Mouse (Mus musculus): Measurements from ENCODE around the gene Pfkfb1. TPM values are rescaled to one million over a fixed set of nuclear protein-coding genes. Genes with fewer than 3 reads are reported as not detected.
A peak's percentile ranks its signal among the peaks of the same experiment; 100 is the strongest.

Pfkfb1 gene
- total RNA-seq (2021) = under 1 TPM; 0.77 to 0.98 TPM
- long read RNA-seq, experiment 1, partial matches to known transcripts = 0 of 1 reads
- long read RNA-seq, experiment 1, other reads (novel, unspliced or antisense) = 1 of 1 reads
- long read RNA-seq, experiment 2 = 0 reads

DNA sequence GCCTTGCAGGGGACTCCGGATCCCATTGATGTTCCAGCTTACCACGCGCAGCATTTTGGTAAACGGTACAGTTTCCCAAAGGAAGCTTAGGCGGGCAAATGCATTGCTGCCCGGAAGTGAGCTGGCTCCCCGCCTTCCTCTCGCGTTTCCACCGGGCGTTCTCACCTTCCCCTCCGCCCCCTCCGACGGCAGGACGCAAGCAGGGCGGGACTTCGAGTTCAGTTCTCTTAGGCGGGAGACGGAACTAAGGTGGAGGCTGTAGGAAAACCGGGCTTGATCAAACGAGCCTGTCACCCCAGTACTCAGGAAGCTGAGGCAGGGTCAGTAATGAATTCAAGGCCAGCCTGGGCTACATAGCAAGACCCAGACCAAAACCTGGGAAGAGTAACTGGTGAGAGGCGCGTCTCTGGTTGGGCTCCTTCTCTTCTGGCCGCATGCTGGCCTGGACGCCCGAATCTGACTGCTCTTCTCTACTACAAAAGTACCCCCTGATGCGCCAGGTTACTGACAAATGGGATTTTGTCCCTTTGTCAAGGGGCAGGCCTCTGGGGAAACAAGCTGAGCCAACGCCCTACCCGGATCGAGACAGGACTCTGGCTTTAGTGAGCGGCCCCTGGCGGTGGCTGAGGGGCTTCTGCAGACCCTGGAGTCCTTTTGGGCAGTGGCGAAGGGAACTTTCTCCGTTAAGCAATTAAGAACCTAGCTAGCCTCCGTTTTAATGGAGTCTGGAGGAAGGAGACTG lies at the start of gene Pfkfb1:
Gene Pfkfb1 (plus strand): TSS at position 207 of the 742 bp plus-strand sequence.
- peak; percentile 67 to 69 for DNase-seq (ENCODE audit: low spot score in 2 of 2)

DNA sequence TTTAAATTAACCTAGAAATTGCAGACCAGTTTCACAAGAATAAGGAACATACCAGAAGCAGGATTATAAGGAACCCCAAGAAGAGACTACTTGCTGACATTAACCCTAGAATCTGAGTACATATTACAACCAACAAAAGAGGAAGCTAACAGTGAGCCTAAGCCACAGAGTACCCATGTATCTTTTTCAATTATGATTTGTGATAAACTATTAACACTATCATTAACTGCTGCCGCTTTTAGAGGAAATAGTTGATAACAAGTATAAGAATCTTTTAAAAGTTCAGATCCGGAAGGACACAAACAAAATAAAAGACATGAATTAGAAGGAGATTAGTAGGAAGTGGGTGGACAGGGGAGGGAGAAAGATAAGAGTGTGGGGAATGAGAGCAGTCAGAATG lies 47.9 kb upstream of the Pfkfb1 start:
- no peak for DNase-seq (ENCODE audit: low spot score in 2 of 2)

DNA sequence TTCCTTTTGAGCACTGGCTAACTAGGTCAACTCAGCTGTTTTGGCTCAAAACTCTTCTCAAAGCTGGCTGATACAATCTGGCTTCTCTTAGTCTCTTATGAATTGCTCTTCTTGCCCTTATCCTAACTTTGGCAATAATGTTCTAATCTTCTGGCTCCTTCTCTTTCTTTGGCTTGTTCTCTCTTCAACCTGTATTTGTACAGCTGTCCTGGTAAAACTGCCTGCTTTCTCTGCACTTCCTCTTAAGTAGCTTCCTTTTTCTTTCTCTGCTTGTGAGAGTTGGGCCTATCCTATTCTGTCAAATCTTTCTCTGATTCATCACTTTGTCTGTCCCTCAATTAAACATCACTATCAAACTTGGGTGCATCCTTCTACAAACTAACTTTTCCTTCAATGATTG lies 46.3 kb upstream of the Pfkfb1 start:
- no peak for DNase-seq (ENCODE audit: low spot score in 2 of 2)

DNA sequence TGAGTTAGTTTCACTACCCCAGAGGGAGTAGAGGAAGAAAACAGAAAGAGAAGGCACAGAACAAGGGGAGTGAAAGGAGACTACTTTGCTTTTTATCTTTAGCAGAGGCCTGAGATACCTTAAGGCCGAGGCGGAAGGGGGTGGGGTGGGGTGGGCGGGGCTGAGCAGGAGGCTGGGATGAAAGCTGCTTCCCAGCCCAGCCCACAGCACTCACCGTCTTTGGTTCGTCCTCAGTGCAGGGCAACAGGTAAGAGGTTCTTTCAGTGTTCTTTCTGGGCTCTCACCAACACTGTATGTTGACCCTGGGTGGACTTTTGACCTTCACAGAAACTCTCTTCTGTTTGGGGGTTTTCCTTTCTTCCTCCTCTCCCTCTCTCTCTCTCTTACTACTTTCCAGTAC lies 40.8 kb upstream of the Pfkfb1 start, which contains the start of gene Alas2:
Gene Alas2 (plus strand): TSS at position 137 of the 400 bp plus-strand sequence.
- DNase-seq (ENCODE audit: low spot score in 2 of 2) = no peak

DNA sequence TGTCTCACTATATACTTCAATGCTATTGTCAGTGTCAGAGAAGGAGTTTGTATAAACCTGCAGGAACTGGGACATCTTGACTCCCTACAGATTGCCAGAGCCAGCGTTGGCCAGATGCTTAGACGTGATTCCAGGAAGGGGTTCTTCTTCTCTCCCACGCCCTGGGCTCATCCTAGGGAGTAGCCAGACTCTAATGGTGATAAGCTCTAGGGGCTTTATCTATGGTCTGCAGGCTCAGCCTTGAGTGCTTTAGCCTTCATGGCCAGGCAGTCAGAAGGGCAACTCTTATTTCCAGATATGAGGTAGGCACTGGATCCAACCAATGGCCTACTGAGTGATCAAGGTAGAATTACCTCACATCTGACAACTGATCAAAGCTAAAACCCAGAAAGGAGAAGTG lies 38.4 kb upstream of the Pfkfb1 start:
- DNase-seq (ENCODE audit: low spot score in 2 of 2) = no peak

DNA sequence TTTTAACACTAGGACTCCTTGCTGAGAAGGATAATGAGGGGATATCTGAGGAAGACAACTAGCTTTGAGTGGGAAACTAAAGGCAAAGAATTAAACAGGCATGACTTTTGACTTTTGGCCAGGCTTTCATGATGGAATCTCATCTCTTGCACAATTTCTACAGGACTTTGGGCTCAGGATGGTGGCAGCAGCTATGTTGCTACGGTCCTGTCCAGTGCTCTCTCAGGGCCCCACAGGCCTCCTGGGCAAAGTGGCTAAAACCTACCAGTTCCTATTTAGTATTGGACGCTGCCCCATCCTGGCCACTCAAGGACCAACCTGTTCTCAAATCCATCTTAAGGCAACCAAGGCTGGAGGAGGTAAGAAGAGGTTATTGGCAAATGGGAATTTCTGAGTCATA lies 36.0 kb upstream of the Pfkfb1 start:
- DNase-seq (ENCODE audit: low spot score in 2 of 2) = no peak

DNA sequence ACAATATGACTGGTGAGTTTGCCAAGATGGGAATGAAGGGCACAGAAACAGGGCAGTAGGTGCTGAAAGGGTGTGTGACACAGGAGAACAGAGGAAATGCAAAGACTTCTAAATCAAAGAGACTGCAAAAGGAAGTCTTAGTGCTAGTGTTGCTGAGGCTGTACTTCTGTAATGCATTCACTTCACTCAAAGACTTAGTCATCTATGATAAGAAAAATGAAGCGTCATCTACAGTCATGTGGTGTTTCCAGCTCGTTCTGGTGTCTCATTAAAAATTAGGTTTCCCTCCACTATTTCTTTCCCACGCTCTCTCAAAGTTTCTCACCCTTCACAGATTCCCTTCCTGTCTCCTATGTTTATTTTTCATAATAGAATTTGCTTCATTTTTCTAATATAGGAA lies 34.0 kb upstream of the Pfkfb1 start:
- no peak for DNase-seq (ENCODE audit: low spot score in 2 of 2)

DNA sequence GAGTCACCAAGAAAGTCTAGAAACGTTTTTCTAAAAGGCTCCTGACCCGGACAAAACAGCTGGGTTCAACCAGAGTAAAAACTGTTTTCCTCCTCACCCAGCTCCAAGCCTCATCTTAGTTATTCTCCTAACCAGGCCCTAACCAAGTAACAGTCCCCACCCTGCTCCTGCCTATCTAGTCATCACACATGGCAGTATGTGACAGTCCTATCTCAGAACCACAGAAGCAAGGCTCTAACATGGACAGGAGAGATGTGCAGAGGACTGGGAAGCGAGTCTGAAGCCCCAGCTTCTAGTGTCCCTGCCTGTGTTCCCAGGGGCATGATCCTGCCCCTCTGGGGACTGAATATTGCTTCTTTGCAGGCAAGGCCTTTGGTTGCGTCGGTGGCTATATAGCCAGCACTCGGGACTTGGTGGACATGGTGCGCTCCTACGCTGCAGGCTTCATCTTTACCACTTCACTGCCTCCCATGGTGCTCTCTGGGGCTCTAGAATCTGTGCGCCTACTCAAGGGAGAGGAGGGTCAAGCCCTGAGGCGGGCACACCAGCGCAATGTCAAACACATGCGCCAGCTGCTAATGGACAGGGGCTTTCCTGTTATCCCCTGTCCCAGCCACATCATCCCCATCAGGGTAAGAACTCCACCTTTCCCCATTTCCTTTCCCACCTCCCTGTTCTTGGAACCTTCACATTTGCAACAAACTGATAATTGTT lies 23.2 kb upstream of the Pfkfb1 start:
- no peak for DNase-seq (ENCODE audit: low spot score in 2 of 2)

DNA sequence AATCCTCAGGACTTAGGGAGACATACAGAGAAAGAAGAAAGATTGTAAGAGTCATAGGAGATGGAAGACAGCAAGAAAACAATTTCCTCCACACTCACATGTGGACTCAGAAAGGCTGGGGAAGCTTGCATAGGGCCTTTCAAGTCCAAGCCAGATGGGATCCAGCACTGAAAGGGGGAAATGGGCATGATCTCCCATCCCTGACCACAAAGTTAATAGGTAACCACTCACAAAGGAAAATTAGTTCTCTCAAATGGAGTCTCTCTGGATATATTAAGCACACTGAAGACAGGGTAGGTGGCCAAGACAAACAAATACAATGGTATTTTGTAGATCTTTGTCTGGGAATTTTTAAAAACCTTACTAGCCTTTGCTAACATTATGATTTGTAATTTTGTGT lies 6.1 kb upstream of the Pfkfb1 start:
- no peak for DNase-seq (ENCODE audit: low spot score in 2 of 2)

DNA sequence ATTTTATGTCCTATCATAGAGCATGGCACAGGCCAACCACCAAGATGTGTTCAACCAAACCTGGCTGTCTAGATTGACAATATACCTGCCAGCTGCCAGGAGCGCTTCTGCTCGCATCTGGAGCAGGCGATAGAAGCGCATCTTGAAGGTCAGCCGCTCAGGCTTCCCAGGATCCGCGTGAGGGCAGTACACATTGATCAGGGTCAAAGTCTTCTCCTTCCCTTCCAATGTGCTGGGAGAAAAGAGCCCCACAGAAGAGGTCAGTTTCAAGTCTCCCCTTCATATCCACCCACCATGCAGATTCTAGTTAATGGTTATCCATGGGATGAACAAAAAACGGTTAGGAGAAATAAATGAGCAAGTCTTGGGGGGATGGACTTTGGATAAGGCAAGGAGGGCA lies 2.9 kb upstream of the Pfkfb1 start:
- no peak for DNase-seq (ENCODE audit: low spot score in 2 of 2)

DNA sequence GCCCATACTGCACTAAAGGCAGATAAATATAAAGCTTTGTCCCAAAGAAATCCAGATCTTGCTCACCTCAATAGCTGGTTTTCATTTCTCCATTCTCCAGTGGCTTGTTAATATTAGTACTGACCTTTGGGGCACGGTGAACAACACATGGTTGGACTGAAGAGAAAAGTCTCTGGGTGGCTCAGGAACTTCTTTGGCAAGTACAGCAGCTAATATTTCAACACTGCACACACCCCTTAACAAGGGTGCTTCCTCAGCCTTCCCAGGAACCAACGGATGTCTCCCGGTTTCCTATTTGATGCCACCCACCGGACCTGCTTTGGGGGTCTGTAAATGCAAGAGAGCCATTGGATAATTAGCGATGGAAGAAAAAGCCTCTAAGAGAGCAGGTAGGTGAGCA lies 1.7 kb downstream of the Pfkfb1 start, which contains the start of gene Apex2:
Gene Apex2 (minus strand): TSS at position 173 of the 400 bp plus-strand sequence.
- no peak for DNase-seq (ENCODE audit: low spot score in 2 of 2)

DNA sequence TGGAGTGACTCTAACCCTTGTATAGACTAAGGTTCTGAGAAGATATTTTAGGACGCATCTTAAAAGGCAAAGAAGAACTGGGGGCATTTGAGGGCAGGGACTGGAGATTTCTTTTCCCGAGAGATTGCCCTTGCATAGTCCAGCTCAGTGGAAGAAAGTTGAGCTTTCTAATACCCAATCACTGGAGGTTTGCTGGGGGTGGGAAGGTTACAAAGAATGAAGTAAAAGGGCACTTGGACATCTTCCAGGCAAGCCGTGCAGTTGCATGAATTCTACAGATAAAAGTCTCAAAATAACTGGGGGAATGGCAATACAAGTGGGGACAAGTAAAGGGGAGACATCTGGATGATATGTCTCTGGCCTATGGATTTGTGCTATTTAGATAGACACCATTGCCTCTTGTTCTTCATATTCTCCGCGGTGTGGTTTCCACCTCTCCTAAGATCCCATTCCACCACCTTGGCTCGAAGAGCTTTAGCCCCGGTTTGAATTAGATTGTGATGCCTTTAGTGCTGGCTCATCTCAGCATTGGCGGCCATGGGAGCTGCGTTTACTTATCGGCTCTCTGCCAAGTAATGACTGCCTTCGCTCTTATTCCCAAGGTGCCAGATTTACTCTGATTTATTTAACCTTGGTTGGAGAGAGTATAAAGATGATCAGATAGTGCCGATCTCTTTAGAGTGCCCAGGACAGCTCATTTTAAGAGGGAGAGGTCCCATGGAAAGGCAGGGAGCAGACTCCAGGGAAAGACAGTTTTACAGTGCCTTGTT lies 5.4 kb downstream of the Pfkfb1 start:
- DNase-seq (ENCODE audit: low spot score in 2 of 2) = no peak

DNA sequence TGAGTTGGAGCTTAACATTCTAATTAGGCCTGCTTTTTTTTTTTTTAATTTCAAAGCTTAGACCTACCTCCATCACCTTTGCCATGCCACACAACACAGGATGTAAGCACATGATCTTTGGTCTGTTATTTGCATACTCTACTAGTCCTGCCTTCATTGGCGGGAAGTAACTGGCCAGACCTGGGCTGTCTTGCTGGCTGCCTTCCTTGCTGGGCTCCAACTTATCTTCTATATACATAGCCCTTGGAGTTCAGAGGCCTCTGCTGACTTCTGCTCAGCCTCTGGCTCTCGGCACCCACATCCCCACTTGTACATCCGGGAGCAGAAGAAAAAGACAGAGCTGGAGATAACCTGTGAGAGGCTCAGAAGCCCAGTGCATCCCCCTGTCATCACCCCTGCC lies 6.1 kb downstream of the Pfkfb1 start:
- no peak for DNase-seq (ENCODE audit: low spot score in 2 of 2)

DNA sequence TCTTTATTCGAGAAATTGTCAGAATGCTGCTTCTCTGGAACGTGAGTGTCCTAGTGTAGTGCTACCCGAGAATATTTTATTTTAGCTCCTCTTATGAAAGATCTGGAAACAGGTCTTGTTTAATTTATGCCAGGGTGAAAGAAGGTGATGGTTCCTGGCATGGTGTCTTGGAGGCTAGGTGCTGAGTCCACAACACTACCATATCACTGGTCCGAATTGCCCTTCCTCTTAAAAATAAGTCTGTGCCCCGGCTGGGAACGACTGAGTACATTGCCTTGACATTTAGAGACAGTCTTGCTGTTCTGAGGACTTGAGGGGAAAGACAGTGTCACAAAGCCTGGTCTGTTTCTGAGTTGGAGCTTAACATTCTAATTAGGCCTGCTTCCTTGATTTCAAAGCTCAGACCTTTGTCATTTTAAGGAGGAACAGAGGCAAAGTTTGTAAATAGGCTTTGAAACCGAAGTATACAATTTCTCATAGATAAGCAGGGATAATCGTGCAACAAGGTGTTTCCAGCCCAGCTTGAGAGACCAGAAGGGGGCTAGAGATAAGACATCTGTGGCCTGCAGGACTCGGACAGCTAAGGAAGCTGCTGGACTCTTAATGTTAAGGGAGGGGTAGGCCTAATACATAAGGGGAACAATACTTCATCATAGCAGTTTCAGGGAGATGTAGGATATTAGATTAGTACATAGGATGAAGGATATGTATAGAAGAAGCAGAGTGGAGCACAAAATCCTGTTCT lies 7.2 kb downstream of the Pfkfb1 start:
- no peak for DNase-seq (ENCODE audit: low spot score in 2 of 2)

DNA sequence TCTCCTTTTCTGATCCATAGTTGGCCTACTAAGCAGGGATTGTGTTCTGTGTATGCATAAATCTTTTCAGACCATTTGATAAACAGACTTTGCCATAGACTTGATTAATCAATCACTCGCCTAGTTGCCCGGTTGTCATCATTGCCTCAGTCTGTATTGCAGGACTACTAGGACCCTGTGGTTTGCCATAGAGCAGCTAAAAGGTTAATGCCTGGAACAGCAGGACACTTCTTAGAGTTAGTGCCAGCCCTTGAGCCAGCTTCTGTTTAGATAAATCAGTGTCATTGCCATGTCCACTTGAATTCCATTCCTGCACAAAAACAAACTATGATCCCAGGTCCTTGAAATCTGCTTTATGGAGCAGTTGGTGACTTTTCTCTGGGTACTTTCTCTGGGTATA lies 10.9 kb downstream of the Pfkfb1 start:
- no peak for DNase-seq (ENCODE audit: low spot score in 2 of 2)

DNA sequence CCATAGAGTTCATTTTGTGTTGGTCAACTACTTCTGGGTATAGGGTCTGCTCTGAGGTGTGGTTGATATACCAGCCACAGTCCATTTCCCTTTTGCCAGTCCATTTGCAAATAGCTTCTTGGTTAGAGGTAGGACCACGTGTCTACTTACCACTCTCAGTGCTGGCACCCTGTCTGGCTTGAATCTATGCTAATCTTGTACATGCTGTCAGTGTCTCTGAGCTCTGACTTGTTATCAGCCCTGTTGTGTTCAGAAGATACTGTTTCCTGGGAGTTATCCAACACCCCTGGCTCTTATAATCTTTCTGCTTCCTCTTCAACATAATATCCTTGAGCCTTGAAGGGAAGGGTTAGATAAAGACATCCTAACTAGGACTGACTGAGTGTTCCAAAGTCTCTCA lies 48.4 kb downstream of the Pfkfb1 start:
- DNase-seq (ENCODE audit: low spot score in 2 of 2) = no peak

DNA sequence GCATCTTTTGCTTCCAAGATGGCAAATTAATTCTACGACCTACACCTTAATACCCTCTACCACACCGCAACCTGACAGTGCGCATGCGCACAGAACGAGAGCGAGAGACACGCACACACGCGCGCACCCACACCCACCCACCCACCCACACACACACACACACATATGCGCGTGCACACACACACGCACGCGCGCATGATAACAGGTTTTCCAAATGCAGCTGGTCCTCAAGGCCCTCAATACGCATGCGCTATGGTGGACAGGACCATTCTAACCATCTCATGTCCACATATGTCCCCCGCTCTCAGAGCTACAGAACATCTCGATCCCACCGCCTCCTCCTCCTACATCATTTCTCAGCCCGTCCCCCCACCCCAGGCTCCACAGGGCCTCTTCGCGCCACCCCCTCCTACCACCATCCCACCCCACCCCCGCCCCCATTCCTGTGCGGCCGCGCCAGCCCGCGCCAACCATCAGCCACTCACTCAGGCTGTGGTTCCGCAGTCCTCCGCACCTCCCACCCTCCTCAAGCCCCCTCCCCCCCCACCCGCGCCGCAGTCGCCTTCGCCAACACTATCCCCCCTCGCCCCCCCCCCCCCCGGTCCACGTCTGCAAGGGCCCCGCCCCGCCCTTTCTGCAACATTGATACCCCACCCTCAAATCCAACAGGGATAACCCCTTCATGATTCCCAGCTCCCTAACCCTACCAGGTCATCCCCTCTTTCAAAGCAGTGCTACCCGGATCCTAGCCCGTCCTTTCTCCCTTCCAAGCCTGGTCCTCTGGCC lies 68.3 kb downstream of the Pfkfb1 start:
- peak; percentile 30 for DNase-seq (ENCODE audit: low spot score in 2 of 2)

DNA sequence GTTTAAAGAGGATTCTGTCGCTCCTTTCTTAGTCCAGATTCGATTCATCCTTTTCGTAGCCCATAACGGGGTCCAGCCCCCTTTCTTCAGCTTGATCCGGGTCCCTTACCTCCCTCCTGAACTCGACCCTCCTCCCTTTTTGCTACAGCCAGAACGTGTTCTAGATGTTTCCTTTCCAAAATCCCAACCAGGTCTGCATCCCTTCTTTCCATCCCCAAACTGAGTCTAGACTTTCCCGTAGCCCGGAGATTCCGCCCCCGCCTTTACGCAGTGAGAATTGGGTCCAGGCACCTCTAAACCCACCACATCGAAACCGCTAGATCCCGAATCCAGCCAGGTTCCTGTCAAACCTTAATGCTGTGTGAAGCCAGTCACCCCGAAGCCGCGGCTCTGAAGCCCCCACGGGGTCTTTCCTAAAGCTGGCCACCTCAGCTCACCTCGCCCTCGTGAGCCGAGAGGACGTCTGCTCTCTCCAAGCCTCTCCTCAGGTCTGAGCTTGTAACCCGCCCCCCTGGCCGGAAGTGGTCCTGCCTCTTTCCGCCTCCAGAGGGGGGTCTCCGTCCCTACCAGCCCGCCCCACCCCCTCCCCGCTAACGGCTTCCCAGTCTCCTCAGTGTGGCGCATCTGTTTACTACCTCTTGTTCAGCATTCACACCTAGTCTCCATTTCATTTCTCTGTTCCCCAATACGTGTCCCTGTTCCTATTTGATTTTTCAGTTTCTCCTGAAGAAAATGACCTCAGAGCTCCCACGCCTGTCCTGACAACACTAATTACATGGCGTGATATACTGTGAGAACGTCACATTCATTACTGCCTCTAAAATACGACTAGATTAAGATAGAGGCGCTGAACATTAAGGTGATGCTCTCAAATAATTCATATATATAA lies 69.1 kb downstream of the Pfkfb1 start, which contains the start of gene Tro:
Gene Tro (minus strand): TSS at position 676 of the 889 bp plus-strand sequence.
- DNase-seq (ENCODE audit: low spot score in 2 of 2) = peak; percentile 25 to 43

DNA sequence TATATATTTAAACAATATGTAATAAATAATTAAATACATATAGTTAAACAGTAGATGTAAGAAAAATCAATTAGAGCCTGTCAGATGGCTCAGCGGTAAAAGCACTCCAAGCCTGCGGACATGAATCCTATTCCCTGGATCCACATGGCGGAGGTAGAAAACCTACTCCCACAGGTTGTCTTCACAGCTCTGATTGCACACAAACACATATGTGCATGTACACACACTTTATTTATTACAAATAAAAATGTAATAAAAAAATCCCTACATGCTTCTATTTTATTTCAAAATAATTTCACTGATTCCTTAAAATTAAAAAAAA lies 69.7 kb downstream of the Pfkfb1 start:
- no peak for DNase-seq (ENCODE audit: low spot score in 2 of 2)
